Mouse (Mus musculus): ENCODE measurements at regions not wholly inside any gene's neighbourhood (a gene's known extent, or its start where the extent isn't known, plus 50 kb on each side); places are given as distances from the start of the nearest gene placed in this dataset.

- DNase-seq (ENCODE audit: low read depth, low spot score) = no peak
These were observed 54.6 kb upstream of the C1galt1 start for GRCm38 (mm10) chr6:7790040-7790439.

DNA sequence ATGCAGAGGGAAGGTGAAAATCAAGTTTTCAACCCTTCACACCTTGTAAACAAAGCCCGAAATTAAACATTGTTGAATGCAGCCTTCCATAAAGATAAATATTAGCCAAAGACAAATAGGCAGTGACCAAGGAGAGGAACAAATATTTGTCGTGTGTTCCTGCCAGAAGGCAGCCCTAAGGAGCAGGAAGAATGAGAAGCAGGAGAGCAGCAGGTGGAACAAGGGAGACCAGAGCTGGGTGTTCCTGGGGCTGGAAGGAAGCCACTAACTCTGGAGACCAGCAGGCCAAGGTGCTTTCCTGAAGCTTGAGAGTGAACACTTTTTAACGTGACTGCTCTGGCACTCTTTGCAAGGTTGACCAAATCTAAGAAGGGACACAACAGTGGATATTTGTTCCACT, 55.6 kb upstream of the C1galt1 start:
- no peak for DNase-seq (ENCODE audit: low read depth, low spot score)

DNA sequence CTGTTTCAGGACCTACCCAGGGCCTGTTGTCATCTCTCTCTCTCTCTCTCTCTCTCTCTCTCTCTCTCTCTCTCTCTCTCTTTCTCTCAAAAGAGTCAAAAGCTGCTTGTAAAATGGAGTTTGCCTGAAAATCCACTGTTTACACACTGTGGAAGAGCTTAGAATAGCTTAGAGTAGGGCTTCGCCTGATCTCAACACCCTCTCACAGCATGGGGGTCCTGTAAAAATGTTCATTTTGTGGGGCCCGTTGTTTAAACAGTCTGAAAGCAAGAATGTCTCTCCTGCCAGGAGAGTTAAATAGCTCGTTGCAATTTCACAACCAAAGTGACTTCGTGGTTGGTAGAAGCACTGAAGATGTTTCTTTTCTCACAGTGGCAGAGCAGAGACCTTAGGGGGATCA, 59.2 kb upstream of the C1galt1 start:
- no peak for DNase-seq (ENCODE audit: low read depth, low spot score)

DNA sequence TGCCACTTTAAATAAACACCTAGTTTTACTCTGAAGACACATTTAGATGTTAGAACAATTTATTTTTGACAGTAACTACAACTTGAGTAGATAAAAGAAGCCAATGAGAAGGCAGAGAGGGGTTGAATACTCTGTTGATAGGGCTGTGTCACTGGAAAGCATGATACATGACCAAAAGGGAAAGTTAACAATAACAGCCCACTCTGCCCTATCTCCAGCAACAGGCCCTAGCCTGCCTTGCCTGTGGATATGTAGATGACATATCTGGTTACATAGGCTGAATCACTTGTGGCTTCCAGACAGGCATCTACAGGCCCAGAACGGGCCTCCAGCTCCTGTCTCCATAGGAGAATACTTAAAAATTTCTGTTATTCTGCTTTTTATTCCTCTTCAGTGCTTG, 61.6 kb upstream of the C1galt1 start:
- DNase-seq (ENCODE audit: low read depth, low spot score) = no peak

DNA sequence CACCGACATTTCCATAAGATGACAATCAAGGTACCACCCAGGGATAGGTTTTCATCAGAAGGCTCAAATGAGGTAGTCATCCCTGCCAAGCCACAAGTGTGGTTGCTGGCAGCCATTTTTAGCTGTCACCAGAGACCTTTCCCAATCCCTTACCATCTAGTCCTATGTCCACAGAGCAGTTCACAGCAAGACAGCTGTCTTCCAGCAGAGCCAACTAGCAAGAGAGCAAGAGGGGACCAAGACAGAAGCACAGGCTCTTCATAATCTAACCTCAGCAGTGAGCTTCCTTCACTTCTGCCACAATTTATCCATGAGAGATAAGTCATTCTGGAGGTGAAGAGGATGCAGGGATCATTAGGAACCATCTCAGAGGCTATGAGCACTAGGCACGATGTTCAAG, 64.7 kb upstream of the C1galt1 start:
- no peak for DNase-seq (ENCODE audit: low read depth, low spot score)

- no peak for DNase-seq (ENCODE audit: low read depth, low spot score)
These were observed 65.8 kb upstream of the C1galt1 start for GRCm38 (mm10) chr6:7778642-7779404.

DNA sequence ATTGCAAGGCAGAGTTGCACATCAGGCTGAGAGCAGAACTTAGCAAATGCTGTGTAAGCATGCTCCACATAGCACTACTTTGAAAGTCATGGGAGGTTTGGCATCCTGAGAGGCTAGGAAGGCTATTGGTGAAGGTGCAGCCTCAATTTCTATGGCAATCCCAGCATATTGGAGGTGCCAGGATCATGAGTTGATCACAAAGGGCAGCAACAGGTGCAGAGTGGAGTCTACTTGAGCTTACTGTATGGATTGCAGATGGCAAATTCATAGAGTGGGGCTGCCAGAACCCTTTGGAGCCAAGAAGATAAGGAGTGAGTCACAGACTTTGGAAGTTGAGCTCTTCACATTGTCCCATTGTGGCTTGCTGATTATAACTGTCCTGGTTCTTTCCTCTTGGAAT, 75.4 kb upstream of the Asns start:
- DNase-seq (ENCODE audit: low read depth, low spot score) = no peak

- no peak for DNase-seq (ENCODE audit: low read depth, low spot score)
These were observed 74.6 kb upstream of the Asns start for GRCm38 (mm10) chr6:7767631-7768030.

- no peak for DNase-seq (ENCODE audit: low read depth, low spot score)
These were observed 66.3 kb upstream of the Asns start for GRCm38 (mm10) chr6:7759385-7759784.

GRCm38 (mm10) chr6:7753895-7754294, 60.8 kb upstream of the Asns start:
- no peak for DNase-seq (ENCODE audit: low read depth, low spot score)

- DNase-seq (ENCODE audit: low read depth, low spot score) = peak; percentile 92
These were observed 60.0 kb upstream of the Asns start for GRCm38 (mm10) chr6:7752885-7753611.

- DNase-seq (ENCODE audit: low read depth, low spot score) = no peak
These were observed 55.5 kb upstream of the Asns start for GRCm38 (mm10) chr6:7748536-7748935.

DNA sequence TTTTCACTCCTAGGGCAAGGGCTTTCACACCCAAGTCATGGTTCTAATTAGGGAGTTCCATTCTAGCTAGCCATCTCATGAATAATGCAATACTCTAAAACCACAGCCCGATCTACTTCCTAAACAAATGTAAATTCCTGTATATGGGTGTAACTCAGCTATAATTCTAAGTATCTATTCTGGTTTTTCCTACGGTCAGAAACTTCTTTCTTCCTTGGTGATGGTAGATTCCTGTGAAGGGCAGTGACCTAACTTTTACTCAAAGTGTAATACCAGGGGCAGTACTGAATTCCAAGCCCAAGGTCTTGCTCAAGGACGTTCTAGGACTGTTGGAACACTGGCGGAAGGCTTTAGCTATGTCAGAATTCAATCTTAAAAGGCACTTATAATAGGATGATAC, 51.2 kb upstream of the Asns start:
- DNase-seq (ENCODE audit: low read depth, low spot score) = peak; percentile 38

Measured in ES-CJ7 (cell line).